In the genomic region with DNA sequence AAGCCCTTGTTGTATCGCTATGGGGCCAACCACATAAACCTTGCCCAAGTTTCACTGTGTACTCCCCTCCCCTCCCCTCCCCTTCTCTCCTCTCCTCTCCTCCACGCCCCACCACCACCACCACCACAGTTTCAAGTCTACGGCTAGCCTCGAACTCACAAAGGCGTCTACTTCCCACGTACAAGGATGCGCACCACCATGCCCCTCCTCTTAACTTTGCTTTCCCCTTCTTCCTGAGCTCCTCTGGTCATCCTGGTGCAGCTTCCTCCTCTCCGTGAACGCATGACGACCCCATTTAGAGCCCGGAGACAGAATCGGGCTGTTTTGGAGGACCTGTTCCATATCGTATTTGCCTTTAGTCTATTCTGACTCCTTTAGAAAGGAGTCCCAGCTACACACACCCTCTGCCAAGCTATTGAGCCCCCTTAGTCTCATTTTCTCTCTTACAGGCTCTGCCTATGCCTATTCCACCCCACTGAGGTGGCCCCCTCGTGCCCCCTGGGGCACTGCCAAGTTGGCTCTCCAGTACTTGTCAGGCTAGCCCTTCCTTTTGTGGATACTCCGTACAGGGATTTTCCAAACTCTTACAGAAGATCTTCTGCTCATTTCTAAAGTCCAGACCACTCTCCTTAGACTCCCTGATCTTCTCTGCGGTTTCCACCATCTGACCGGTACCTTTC, we compare ENCODE assay signal across 8 mouse cellular contexts. TPM values are rescaled to one million over a fixed set of nuclear protein-coding genes. Genes with fewer than 3 reads are reported as not detected.
DNase-seq lines count a peak whose midpoint lies in the region; ATAC-seq and TF ChIP-seq lines count a peak whose summit lies in the region.

No protein-coding gene starts in this region.

- no peak for TF ChIP-seq CTCF in intestine, postnatal 0 days (IDR thresholded peaks at IDR 0.05; ENCODE audit: low read depth)
- TF ChIP-seq CTCF in stomach, postnatal 0 days (IDR thresholded peaks at IDR 0.05; ENCODE audit: low read depth) = no peak

- H3K9ac ChIP-seq in forebrain, embryonic 11.5 days (ENCODE audit: low read length) = no peak overlapping the region
- no peak overlapping the region for H3K9ac ChIP-seq in midbrain, embryonic 11.5 days (ENCODE audit: low read length)
- H3K9ac ChIP-seq in intestine, postnatal 0 days (ENCODE audit: low read depth, low read length) = no peak overlapping the region
- no peak overlapping the region for H3K9ac ChIP-seq in stomach, postnatal 0 days (ENCODE audit: low read length)

- DNase-seq in forebrain, embryonic 10.5 days (ENCODE audit: extremely low spot score, low spot score) = no peak
- DNase-seq in forebrain, embryonic 11.5 days (ENCODE audit: low spot score) = no peak
- peak; percentile 28 for DNase-seq in midbrain, embryonic 10.5 days (ENCODE audit: low spot score)
- no peak for DNase-seq in midbrain, embryonic 11.5 days (ENCODE audit: low spot score, missing footprints)
- DNase-seq in stomach, postnatal 0 days (ENCODE audit: low spot score) = no peak
- DNase-seq in ovary, postnatal 36 days (ENCODE audit: low spot score) = no peak
- no peak for DNase-seq in layer of hippocampus, adult 18-20 months (ENCODE audit: low spot score in 2 of 2)

- TF ChIP-seq EP300 in stomach, postnatal 0 days (optimal IDR thresholded peaks at IDR 0.05) = no peak

- no peaks in the 10 kb centered on the region for H3K9me3 ChIP-seq in forebrain, embryonic 10.5 days
- H3K9me3 ChIP-seq in forebrain, embryonic 11.5 days (ENCODE audit: control insufficient read depth, low read length) = no peaks in the 10 kb centered on the region
- H3K9me3 ChIP-seq in midbrain, embryonic 10.5 days (replicated peaks) = no peaks in the 10 kb centered on the region
- no peaks in the 10 kb centered on the region for H3K9me3 ChIP-seq in midbrain, embryonic 11.5 days (ENCODE audit: control insufficient read depth, low read length)
- H3K9me3 ChIP-seq in intestine, postnatal 0 days (ENCODE audit: control insufficient read depth) = no peaks in the 10 kb centered on the region
- H3K9me3 ChIP-seq in stomach, postnatal 0 days (ENCODE audit: control insufficient read depth, low read length) = no peaks in the 10 kb centered on the region

- peaks cover 3% of the 10 kb centered on the region for H3K36me3 ChIP-seq in forebrain, embryonic 10.5 days (replicated peaks)
- no peaks in the 10 kb centered on the region for H3K36me3 ChIP-seq in forebrain, embryonic 11.5 days (ENCODE audit: control insufficient read depth, insufficient read depth, low read length)
- peaks cover 2% of the 10 kb centered on the region for H3K36me3 ChIP-seq in midbrain, embryonic 10.5 days
- no peaks in the 10 kb centered on the region for H3K36me3 ChIP-seq in midbrain, embryonic 11.5 days (ENCODE audit: control insufficient read depth, insufficient read depth, low read length)
- no peaks in the 10 kb centered on the region; the same call in 1 of the 2 replicates for H3K36me3 ChIP-seq in intestine, postnatal 0 days (ENCODE audit: control insufficient read depth, insufficient read depth)
- H3K36me3 ChIP-seq in stomach, postnatal 0 days (ENCODE audit: control insufficient read depth, insufficient read depth, low read length) = no peaks in the 10 kb centered on the region

- H3K27ac ChIP-seq in forebrain, embryonic 10.5 days = no peak overlapping the region
- no peak overlapping the region for H3K27ac ChIP-seq in forebrain, embryonic 11.5 days (ENCODE audit: low read depth, low read length)
- H3K27ac ChIP-seq in midbrain, embryonic 10.5 days (replicated peaks) = no peak overlapping the region
- H3K27ac ChIP-seq in midbrain, embryonic 11.5 days (ENCODE audit: low read depth, low read length) = no peak overlapping the region
- H3K27ac ChIP-seq in intestine, postnatal 0 days (ENCODE audit: low read depth, low read length) = no peak overlapping the region
- H3K27ac ChIP-seq in stomach, postnatal 0 days (replicated peaks) = no peak overlapping the region

- 5% methylated on average over 17 of the region's 17 CpGs for WGBS in forebrain, embryonic 10.5 days
- 8% methylated on average over 17 of the region's 17 CpGs for WGBS in forebrain, embryonic 11.5 days
- 4% methylated on average over 17 of the region's 17 CpGs for WGBS in midbrain, embryonic 10.5 days
- WGBS in midbrain, embryonic 11.5 days = 6% methylated on average over 17 of the region's 17 CpGs
- 12% methylated on average over 17 of the region's 17 CpGs for WGBS in intestine, postnatal 0 days
- WGBS in stomach, postnatal 0 days = 18% methylated on average over 16 of the region's 17 CpGs

- H3K4me2 ChIP-seq in forebrain, embryonic 11.5 days (ENCODE audit: low read depth, low read length, severe bottlenecking) = no peak overlapping the region
- no peak overlapping the region for H3K4me2 ChIP-seq in midbrain, embryonic 11.5 days
- H3K4me2 ChIP-seq in intestine, postnatal 0 days (replicated peaks; ENCODE audit: low read depth) = peak overlapping the region; percentile 92; the same call in 1 of the 2 replicates
- peak overlapping the region; percentile 79; the same call in 1 of the 2 replicates for H3K4me2 ChIP-seq in stomach, postnatal 0 days (replicated peaks; ENCODE audit: low read depth)

- H3K27me3 ChIP-seq in forebrain, embryonic 10.5 days (ENCODE audit: poor library complexity, severe bottlenecking) = peaks cover 93% of the 10 kb centered on the region
- H3K27me3 ChIP-seq in forebrain, embryonic 11.5 days (ENCODE audit: control insufficient read depth, insufficient read depth, low read length) = peaks cover 71% of the 10 kb centered on the region
- peaks cover 93% of the 10 kb centered on the region for H3K27me3 ChIP-seq in midbrain, embryonic 10.5 days (ENCODE audit: low read depth, poor library complexity, severe bottlenecking)
- H3K27me3 ChIP-seq in midbrain, embryonic 11.5 days (ENCODE audit: control insufficient read depth, insufficient read depth, low read length) = peaks cover 70% of the 10 kb centered on the region
- peaks cover 57% of the 10 kb centered on the region for H3K27me3 ChIP-seq in intestine, postnatal 0 days (replicated peaks; ENCODE audit: control insufficient read depth, insufficient read depth, low read length)
- no peaks in the 10 kb centered on the region; the same call in 1 of the 2 replicates for H3K27me3 ChIP-seq in stomach, postnatal 0 days (ENCODE audit: control insufficient read depth, insufficient read depth, low read length)

- H3K4me3 ChIP-seq in forebrain, embryonic 10.5 days = peak overlapping the region; percentile 72
- no peak overlapping the region for H3K4me3 ChIP-seq in forebrain, embryonic 11.5 days (ENCODE audit: low read depth, low read length)
- H3K4me3 ChIP-seq in midbrain, embryonic 10.5 days = peak overlapping the region; percentile 79
- H3K4me3 ChIP-seq in midbrain, embryonic 11.5 days (ENCODE audit: low read depth, low read length) = no peak overlapping the region
- H3K4me3 ChIP-seq in intestine, postnatal 0 days (ENCODE audit: low read depth, low read length) = peak overlapping the region; percentile 55
- H3K4me3 ChIP-seq in stomach, postnatal 0 days (ENCODE audit: low read depth, low read length) = no peak overlapping the region

- ATAC-seq in forebrain, embryonic 11.5 days (replicated peaks; ENCODE audit: low FRiP score) = no peak
- no peak for ATAC-seq in midbrain, embryonic 11.5 days (ENCODE audit: low FRiP score)
- no peak for ATAC-seq in intestine, postnatal 0 days
- ATAC-seq in stomach, postnatal 0 days (ENCODE audit: low FRiP score, low TSS enrichment) = no peak

- H3K4me1 ChIP-seq in forebrain, embryonic 10.5 days = peaks cover 79% of the 10 kb centered on the region
- H3K4me1 ChIP-seq in forebrain, embryonic 11.5 days (replicated peaks; ENCODE audit: control insufficient read depth, insufficient read depth, low read length) = peaks cover 35% of the 10 kb centered on the region
- peaks cover 78% of the 10 kb centered on the region for H3K4me1 ChIP-seq in midbrain, embryonic 10.5 days
- H3K4me1 ChIP-seq in midbrain, embryonic 11.5 days (ENCODE audit: control insufficient read depth, insufficient read depth, low read length) = peaks cover 48% of the 10 kb centered on the region
- peaks cover 10% of the 10 kb centered on the region for H3K4me1 ChIP-seq in intestine, postnatal 0 days (replicated peaks; ENCODE audit: control insufficient read depth, insufficient read depth, low read length)
- peaks cover 3% of the 10 kb centered on the region; the same call in 1 of the 2 replicates for H3K4me1 ChIP-seq in stomach, postnatal 0 days (replicated peaks; ENCODE audit: control insufficient read depth, insufficient read depth)

RNA-seq across cellular contexts. Expression of gene Hic1, which starts 2.0 kb away (rescaled TPM):
- 0.12 and 0.21 TPM in 2 replicates for polyA plus RNA-seq in forebrain, embryonic 10.5 days (2016; fragmentation: Nextera tagmentation; extraction: Ambion mirVana)
- polyA plus RNA-seq in forebrain, embryonic 11.5 days (2014; fragmentation: Nextera tagmentation; extraction: Ambion mirVana) = 0.86 and 1.1 TPM in 2 replicates
- polyA plus RNA-seq in midbrain, embryonic 10.5 days (2016; fragmentation: Nextera tagmentation; extraction: Ambion mirVana) = 0.32 and 0.57 TPM in 2 replicates
- 0.34 and 0.57 TPM in 2 replicates for polyA plus RNA-seq in midbrain, embryonic 11.5 days (2014; fragmentation: Nextera tagmentation; extraction: Ambion mirVana)
- 8.6 and 8.8 TPM in 2 replicates for polyA plus RNA-seq in intestine, postnatal 0 days (2015; fragmentation: Nextera tagmentation; extraction: Ambion mirVana)
- polyA plus RNA-seq in stomach, postnatal 0 days (2015; fragmentation: Nextera tagmentation; extraction: Ambion mirVana) = 6.6 and 8.2 TPM in 2 replicates
- 1 to 10 TPM; 2.7 to 3.3 TPM for total RNA-seq in layer of hippocampus, adult 18-20 months (2021)

RNA-seq across cellular contexts. Expression of gene Ovca2, which starts 7.3 kb away (rescaled TPM):
- 33.6 and 34.0 TPM in 2 replicates for polyA plus RNA-seq in forebrain, embryonic 10.5 days (2016; fragmentation: Nextera tagmentation; extraction: Ambion mirVana)
- 32.7 and 34.4 TPM in 2 replicates for polyA plus RNA-seq in forebrain, embryonic 11.5 days (2014; fragmentation: Nextera tagmentation; extraction: Ambion mirVana)
- 33.5 and 37.6 TPM in 2 replicates for polyA plus RNA-seq in midbrain, embryonic 10.5 days (2016; fragmentation: Nextera tagmentation; extraction: Ambion mirVana)
- polyA plus RNA-seq in midbrain, embryonic 11.5 days (2014; fragmentation: Nextera tagmentation; extraction: Ambion mirVana) = 28.5 and 29.8 TPM in 2 replicates
- 21.6 and 22.4 TPM in 2 replicates for polyA plus RNA-seq in intestine, postnatal 0 days (2015; fragmentation: Nextera tagmentation; extraction: Ambion mirVana)
- 19.3 and 20.2 TPM in 2 replicates for polyA plus RNA-seq in stomach, postnatal 0 days (2015; fragmentation: Nextera tagmentation; extraction: Ambion mirVana)
- 10 to 100 TPM; 18.3 to 20.5 TPM for total RNA-seq in layer of hippocampus, adult 18-20 months (2021)

RNA-seq across cellular contexts. Expression of gene Dph1, which starts 19.7 kb away (rescaled TPM):
- 29.5 TPM in 2 replicates for polyA plus RNA-seq in forebrain, embryonic 10.5 days (2016; fragmentation: Nextera tagmentation; extraction: Ambion mirVana)
- polyA plus RNA-seq in forebrain, embryonic 11.5 days (2014; fragmentation: Nextera tagmentation; extraction: Ambion mirVana) = 21.8 and 24.0 TPM in 2 replicates
- polyA plus RNA-seq in midbrain, embryonic 10.5 days (2016; fragmentation: Nextera tagmentation; extraction: Ambion mirVana) = 25.4 and 27.3 TPM in 2 replicates
- 15.3 and 17.3 TPM in 2 replicates for polyA plus RNA-seq in midbrain, embryonic 11.5 days (2014; fragmentation: Nextera tagmentation; extraction: Ambion mirVana)
- polyA plus RNA-seq in intestine, postnatal 0 days (2015; fragmentation: Nextera tagmentation; extraction: Ambion mirVana) = 11.3 and 12.3 TPM in 2 replicates
- 15.2 and 15.8 TPM in 2 replicates for polyA plus RNA-seq in stomach, postnatal 0 days (2015; fragmentation: Nextera tagmentation; extraction: Ambion mirVana)
- 10 to 100 TPM; 33.2 to 33.9 TPM for total RNA-seq in layer of hippocampus, adult 18-20 months (2021)

RNA-seq across cellular contexts. Expression of gene Rtn4rl1, which starts 22.3 kb away (rescaled TPM):
- polyA plus RNA-seq in forebrain, embryonic 10.5 days (2016; fragmentation: Nextera tagmentation; extraction: Ambion mirVana) = 1.1 and 1.3 TPM in 2 replicates
- 1.0 and 1.1 TPM in 2 replicates for polyA plus RNA-seq in forebrain, embryonic 11.5 days (2014; fragmentation: Nextera tagmentation; extraction: Ambion mirVana)
- polyA plus RNA-seq in midbrain, embryonic 10.5 days (2016; fragmentation: Nextera tagmentation; extraction: Ambion mirVana) = 2.3 and 3.0 TPM in 2 replicates
- polyA plus RNA-seq in midbrain, embryonic 11.5 days (2014; fragmentation: Nextera tagmentation; extraction: Ambion mirVana) = 4.6 TPM in 2 replicates
- 1.5 and 1.8 TPM in 2 replicates for polyA plus RNA-seq in intestine, postnatal 0 days (2015; fragmentation: Nextera tagmentation; extraction: Ambion mirVana)
- 2.1 and 2.9 TPM in 2 replicates for polyA plus RNA-seq in stomach, postnatal 0 days (2015; fragmentation: Nextera tagmentation; extraction: Ambion mirVana)
- 100 to 1,000 TPM; 109 to 117 TPM for total RNA-seq in layer of hippocampus, adult 18-20 months (2021)

Comparison
In these comparisons a context has a peak if more than half of its experiments do, and no peak if none do; other contexts are left out.
1. H3K4me3 ChIP-seq: peak in forebrain, embryonic 10.5 days (single experiment), midbrain, embryonic 10.5 days (single experiment) and intestine, postnatal 0 days (single experiment); none in forebrain, embryonic 11.5 days (single experiment), midbrain, embryonic 11.5 days (single experiment) and stomach, postnatal 0 days (single experiment).
2. H3K4me2 ChIP-seq: peak in intestine, postnatal 0 days (single experiment) and stomach, postnatal 0 days (single experiment); none in forebrain, embryonic 11.5 days (single experiment) and midbrain, embryonic 11.5 days (single experiment).